Mouse (Mus musculus) MEL (cell line): ENCODE measurements around the gene Nfx1.

ENCODE experiments used
- GATA1 ChIP-seq: IDR thresholded peaks from 2 replicates; pipeline ENCODE4 v1.6.1; 2011; ENCODE audit warnings: low read depth, low read length, improper control_type of control experiment
- HCFC1 ChIP-seq: IDR thresholded peaks from 2 replicates; pipeline ENCODE4 v1.6.1; 2012; ENCODE audit warnings: low read depth, mild to moderate bottlenecking, inconsistent platforms, low read length, improper control_type of control experiment, moderate library complexity
- MAZ ChIP-seq: IDR thresholded peaks from 2 replicates; pipeline ENCODE4 v1.6.1; 2012; ENCODE audit warnings: low read depth, mild to moderate bottlenecking, inconsistent platforms, low read length, improper control_type of control experiment

GRCm38 (mm10) chr4:41026086-41026787 lies 55.5 kb downstream of the Nfx1 start:
- TF ChIP-seq MAZ (no peak), GATA1 (peak; percentile 83), HCFC1 (no peak)
